Mouse (Mus musculus): ENCODE measurements at regions not wholly inside any gene's neighbourhood (a gene's known extent, or its start where the extent isn't known, plus 50 kb on each side); places are given as distances from the start of the nearest gene placed in this dataset.

DNA sequence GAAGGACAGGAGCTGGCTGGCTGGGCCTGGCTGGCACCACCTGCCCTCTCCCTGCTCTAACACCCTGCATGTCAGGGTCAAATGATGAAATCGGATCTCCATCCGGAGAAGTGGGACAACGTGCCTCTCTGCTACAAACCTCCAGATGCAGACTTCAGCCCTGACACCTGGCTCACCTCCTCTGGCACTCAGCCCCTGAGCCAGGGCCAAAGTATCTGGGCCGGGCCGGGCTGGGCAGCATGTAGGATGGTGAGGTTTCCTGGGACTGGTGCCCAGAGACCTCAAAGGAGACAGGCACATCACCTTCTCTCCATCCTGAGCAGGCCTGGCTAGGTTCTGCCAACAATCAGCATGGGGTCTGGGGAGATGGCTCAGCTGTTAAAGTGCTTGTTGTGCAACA is 113.5 kb downstream of the Tfcp2l1 start:
- DNase-seq (ENCODE audit: low spot score in 2 of 2) = no peak

DNA sequence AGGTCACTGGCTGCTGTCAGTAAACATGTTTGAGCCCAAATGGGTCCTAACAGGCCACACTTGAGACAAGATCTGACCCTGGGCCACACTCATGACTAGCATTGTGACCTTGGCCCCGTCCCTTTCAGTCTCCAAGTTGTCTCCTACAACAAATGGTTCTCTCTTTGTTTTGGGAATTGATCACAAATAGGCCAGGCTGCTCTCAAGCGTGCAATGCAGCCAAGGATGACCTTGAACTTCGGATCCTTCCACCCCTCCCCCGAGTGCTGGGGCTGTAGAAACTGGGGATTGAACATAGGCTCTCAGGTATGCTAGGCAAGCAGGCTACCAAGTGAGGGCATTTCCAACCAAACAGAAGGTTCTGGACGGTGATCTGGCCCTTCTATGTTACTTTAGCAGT is 120.5 kb downstream of the Tfcp2l1 start:
- DNase-seq (ENCODE audit: low spot score in 2 of 2) = no peak

DNA sequence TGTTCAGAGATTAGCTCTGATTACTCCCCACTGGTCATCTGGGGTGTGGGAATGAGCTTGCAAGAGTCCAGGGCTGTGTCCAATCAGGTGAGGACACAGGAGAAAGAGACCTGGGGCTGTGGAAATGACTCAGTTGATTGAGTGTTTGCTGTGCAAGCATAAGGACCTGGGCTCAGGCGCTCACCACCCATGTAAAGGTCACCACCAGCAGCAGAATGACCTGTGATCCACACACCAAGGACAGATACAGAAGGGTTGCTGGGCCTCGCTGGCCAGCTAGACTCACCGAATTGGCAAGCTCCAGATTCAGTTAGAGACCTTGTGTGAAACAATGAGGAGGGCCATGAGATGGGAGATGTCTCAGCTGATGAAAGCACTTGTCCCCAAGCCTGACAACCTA is 125.1 kb downstream of the Tfcp2l1 start:
- DNase-seq (ENCODE audit: low spot score in 2 of 2) = no peak

DNA sequence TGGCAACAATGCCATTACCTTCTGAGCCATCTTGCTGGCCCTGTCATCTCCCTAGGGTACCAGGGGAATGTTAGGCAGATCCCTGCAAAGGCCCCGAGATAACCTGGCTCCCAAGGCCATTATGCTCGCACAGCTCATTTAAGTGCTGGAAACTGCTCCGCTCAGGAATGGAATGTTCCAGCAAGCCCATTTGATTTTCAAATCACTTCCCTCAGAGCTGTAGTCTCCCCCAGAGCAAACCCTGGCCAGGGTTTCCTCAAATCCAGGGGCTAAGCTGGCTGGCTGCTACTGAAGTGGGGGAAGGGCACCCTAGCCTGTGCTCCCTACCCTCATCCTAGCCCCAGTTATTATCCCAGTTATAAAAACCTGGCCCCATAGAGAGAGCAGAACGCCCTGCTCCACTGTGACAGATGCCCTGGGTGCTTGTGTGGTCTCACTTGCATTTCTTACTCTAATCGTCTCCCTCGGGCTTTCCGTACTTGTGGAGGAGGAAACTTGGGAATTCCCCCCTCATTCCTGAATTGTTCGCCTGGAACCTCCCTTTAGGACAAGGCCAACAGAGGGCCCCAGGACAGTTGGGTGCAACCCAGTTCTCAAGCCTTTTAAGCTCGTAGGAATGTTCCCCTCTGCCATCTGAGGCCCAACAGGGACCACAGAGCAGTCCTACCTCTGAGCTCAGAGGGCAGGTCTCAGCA is 128.6 kb downstream of the Tfcp2l1 start:
- no peak for DNase-seq (ENCODE audit: low spot score in 2 of 2)

DNA sequence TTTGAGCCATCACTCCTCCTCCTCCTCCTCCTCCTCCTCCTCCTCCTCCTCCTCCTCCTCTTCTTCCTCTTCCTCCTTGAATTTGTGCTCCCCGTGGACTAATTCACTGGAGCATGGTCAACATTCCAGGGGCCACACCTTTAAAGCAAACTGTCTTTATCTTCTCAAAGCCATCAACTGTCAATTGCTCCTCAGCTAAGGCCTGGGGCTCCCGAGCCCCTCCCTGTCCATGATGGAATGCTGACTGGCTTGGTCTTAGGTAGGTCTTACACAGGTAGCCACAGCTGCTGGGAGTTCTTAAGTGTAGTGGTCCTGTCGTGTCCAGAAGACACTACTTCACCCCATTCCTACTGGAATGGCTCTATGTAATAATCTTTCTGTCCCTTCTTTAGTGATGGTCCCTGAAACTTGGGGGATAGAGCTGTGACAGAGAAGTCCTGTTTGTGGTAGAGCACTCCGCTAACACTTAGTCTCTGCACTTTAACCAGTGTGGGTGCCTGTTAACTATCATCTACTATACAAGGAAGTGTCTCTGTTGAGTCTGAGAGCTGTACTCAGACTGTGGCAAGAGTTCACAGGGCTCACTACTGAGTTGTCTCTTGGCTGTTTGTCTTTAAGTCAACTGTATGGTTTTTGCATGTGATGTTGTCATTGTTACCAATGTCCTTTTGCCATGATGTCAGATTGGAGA is 129.7 kb downstream of the Tfcp2l1 start:
- DNase-seq (ENCODE audit: low spot score in 2 of 2) = no peak

DNA sequence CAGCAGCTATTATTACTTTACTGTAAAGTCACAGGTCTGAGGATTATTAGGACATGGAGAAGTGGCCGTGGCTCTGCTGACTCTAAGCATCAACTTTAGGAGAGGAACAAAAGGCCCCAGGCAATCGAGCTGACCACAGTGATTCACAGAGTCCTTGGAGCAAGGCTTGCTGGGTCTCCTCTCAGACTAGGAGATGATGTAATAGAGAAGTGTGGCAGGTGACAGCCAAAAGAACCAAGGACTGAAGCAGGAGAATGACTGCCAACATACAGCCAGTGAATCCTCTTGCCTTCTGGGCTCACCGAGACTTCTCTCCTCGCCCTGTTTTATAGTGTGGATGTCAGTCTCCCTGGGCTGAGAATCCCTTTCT is 130.3 kb downstream of the Tfcp2l1 start:
- no peak for DNase-seq (ENCODE audit: low spot score in 2 of 2)

DNA sequence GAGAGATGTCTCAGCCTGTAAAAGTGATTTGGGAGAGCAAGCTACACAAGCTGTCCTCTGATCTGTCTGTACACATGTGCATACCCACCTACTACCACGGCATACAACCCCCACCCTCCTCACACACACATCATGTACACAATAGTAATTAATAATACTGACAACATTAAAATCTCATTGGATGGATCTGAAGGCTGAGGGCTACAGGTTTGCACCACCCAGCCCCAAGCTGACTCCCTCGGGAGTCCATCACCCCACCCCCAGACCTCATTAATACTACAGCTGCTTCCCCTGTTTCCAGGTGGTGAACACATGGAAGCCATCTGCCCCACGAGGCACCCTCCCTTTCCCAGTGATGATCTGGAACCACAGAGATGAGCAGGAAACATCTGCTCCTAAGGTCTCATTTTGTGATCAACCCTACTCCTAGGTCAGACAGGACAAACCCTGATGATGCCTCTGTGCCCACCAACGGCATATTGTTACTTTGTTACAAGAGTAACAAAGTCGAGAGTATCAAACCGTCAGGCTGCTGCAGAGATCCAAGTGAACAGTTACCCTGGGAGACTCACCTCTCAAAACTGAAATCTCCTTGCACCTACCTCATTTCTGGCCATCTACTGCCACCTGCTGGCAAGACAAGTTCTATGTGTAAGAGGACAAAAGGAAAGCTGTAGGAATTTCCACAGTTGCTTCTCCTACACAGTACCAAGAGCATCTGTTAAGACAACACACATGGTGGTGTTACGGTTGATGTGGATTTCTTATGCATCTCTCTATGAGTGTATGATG is 131.6 kb downstream of the Tfcp2l1 start:
- DNase-seq (ENCODE audit: low spot score in 2 of 2) = peak; percentile 89 to 93

DNA sequence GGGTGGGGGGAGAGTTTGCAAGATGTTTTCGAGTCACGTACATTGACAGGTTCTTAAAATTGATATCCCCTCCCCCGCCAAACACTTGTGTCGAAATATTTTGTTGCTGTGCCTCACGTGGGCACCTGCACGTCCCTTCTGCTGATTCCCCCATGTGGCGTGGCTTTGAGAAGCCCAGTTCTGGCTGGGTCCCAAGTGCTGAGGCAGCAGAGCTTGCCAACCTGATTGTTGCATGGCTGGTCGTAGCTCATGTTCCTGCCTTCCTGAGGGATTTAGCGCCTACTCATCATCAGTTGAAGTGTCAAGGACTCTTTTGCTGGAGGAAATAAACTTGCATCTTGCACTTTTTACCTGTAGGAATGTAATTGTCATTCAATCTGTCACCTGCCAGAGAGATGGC is 137.8 kb downstream of the Tfcp2l1 start:
- no peak for DNase-seq (ENCODE audit: low spot score in 2 of 2)

DNA sequence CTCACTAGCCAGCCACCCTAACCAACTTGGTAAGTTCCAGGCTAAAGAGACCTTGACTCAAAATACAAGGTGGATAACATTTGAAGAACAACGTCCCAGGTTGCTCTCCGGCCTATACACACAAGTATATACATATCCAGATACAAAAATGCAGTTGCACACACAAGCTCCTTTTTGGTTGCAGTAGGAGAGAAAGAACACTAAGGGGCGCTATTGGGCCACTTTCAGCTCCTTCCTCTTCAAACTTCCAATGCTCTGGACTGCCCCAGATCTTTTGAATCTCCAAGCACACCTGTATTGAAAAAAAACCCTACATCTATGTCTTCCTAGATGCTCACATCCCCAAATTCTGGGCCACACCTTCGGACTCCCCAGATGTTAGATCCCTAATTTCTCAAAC is 141.1 kb downstream of the Tfcp2l1 start:
- DNase-seq (ENCODE audit: low spot score in 2 of 2) = peak; percentile 41 to 58

DNA sequence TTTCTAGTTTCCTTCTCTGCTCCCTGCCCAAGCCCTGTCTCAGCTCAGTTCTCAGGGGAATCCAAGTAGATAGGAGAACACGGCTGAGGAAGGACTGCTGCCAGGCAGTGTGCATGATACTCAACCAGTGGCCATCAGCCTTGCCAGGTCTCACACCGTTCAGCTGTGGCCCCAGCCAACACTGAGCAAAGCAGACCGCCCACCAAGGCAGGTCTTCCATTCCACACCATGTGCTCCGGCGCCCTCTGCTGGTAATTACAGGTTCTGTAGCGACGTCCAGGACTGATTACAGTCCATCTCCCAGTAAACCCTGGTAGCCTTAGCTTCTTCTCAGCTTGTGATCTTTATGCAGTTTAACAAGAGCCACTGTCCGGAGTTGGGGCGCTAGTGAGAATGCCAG is 144.5 kb downstream of the Tfcp2l1 start:
- peak; percentile 42 to 68 for DNase-seq (ENCODE audit: low spot score in 2 of 2)

DNA sequence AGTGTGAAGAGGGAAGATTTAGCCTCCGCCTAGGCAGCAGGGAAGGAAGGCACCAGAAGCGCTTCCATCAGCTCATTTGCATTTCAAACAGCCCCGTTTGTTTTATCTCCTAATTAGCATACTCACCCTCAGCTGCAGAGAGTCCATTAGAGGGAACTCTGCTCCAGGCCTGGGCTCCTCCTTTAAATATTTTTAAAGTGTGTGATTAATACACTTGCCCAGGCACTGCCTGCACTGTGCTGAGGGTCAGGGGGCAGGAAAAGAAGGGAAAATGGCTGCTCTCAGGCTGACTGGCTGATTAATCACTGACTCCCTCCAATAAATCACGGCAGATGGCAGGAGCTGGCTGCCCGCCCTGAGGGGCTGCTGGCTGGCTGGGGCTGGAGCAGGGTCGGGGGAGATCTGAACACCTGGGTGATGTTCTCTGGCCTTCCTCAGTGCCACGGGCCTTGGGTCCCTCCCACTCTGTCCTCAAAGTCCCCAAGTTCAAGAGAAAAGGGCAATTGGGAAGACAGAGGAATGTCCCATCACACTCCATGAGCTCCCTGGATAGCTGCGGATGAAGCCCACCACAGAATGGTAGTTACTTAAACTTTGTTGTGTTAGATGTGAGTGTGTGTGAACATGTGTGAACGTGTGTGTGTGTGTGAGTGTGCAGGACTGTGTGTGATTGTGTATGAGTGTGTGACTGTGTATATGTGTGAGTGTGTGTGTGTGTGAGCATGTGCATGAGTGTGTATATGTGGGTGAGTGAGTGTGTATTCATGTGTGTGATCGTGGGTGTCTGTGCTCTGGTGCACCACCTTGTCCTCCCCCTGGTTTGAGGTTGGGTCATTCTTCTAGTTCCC is 149.1 kb downstream of the Tfcp2l1 start:
- DNase-seq (ENCODE audit: low spot score in 2 of 2) = no peak

All from left cerebral cortex, adult 18-20 months (tissue).